Mouse (Mus musculus): ENCODE measurements around the gene Il1rl2. TPM values are rescaled to one million over a fixed set of nuclear protein-coding genes. Genes with fewer than 3 reads are reported as not detected.

The Il1rl2 gene
- polyA plus RNA-seq, 2 experiments, result 5.9 to 7.6 TPM

DNA sequence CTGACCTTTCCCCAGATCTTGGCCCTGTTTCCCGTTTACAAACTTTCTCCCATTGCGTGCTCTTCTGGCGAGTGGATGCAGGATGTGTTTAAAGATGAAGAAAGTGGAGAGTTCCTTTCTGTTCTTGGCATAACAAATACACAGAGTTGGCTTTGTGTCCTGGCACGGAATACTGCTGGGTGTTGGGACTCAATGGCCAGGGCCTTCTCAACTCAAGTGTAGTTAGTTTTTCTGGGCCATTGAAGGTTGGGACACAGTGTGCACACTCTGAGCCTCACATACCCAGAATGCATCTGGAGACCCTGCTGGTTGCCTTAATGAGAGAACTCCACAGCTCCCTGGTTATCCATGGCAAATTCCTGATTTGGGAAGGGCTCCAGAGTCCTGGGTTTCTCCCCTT, 50.7 kb downstream of the Il1rl2 start:
- DNase-seq (ENCODE audit: low spot score), result no peak
- 81% methylated on average over 4 of the region's 4 CpGs for WGBS
- H3K9me3 ChIP-seq (ENCODE audit: control insufficient read depth, low read length), result no peaks in the 10 kb centered on the region

DNA sequence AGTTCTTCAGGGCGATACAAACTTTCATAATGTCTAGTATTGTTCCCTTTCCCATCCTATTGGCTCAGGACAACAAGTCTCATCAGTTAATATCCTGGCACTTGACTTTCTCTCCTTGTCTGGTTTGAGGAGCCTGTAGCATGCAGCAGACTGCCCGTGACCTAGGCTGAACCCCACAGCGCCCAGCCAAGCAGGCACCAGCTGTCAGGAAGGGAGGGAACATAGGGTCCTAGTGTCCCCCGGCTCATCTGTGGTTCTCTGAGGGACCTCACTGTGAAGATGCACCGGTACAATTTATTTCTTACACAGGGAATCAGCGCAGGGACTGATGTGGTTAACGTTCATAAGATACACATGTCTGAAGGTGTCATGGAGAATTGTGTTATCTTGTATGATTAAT, 52.3 kb downstream of the Il1rl2 start:
- H3K36me3 ChIP-seq (ENCODE audit: control insufficient read depth, insufficient read depth, low read length), result no peaks in the 10 kb centered on the region
- no peak overlapping the region for H3K4me3 ChIP-seq (replicated peaks; ENCODE audit: low read length)
- H3K27ac ChIP-seq (replicated peaks; ENCODE audit: low read depth, low read length), result no peak overlapping the region
- ATAC-seq (ENCODE audit: low FRiP score, low read depth) (no peak), DNase-seq (ENCODE audit: low spot score) (no peak)
- H3K4me1 ChIP-seq (ENCODE audit: control insufficient read depth, insufficient read depth, low read length), result no peaks in the 10 kb centered on the region
- no peak overlapping the region for H3K4me2 ChIP-seq (replicated peaks; ENCODE audit: low read depth, low read length, severe bottlenecking)
- H3K9me3 ChIP-seq (ENCODE audit: control insufficient read depth, low read length), result no peaks in the 10 kb centered on the region
- no peak overlapping the region for H3K9ac ChIP-seq (ENCODE audit: low read depth, low read length, severe bottlenecking)
- WGBS, result 60% methylated on average over 7 of the region's 7 CpGs
- no peaks in the 10 kb centered on the region for H3K27me3 ChIP-seq (ENCODE audit: control insufficient read depth, insufficient read depth, low read length)
- TF ChIP-seq POLR2A (IDR thresholded peaks at IDR 0.05; ENCODE audit: borderline replicate concordance, extremely low read depth, insufficient read depth, insufficient read length), result no peak

More for the DNA sequence above, 50.7 kb downstream of the Il1rl2 start:
- no peaks in the 10 kb centered on the region for H3K36me3 ChIP-seq (ENCODE audit: control insufficient read depth, insufficient read depth, low read length)
- H3K4me3 ChIP-seq (replicated peaks; ENCODE audit: low read length), result no peak overlapping the region
- no peak for TF ChIP-seq POLR2A (IDR thresholded peaks at IDR 0.05; ENCODE audit: borderline replicate concordance, extremely low read depth, insufficient read depth, insufficient read length)
- no peak overlapping the region for H3K9ac ChIP-seq (ENCODE audit: low read depth, low read length, severe bottlenecking)
- no peaks in the 10 kb centered on the region for H3K4me1 ChIP-seq (ENCODE audit: control insufficient read depth, insufficient read depth, low read length)
- ATAC-seq (ENCODE audit: low FRiP score, low read depth), result no peak
- H3K4me2 ChIP-seq (replicated peaks; ENCODE audit: low read depth, low read length, severe bottlenecking), result no peak overlapping the region
- no peak overlapping the region for H3K27ac ChIP-seq (replicated peaks; ENCODE audit: low read depth, low read length)
- no peaks in the 10 kb centered on the region for H3K27me3 ChIP-seq (ENCODE audit: control insufficient read depth, insufficient read depth, low read length)

DNA sequence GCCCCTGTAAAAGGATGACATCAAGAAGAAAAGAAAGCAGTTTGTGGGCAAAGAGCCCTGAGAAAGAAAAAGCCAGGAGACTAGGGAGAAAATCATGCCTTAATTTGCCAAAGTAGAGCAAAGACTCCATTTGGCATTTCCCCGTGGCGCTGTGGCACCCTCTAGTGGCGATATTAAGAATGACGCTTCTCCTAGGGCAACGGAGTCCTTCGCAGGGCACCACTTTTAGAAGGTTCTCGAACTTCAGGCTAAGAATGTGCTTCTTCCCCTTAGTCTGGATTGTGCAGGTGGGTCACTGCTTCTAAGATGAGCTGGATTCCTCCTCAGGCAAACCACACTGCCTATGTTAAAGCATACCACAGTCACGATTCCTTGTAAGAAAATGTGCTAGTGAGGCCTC, 54.4 kb downstream of the Il1rl2 start:
- 13% methylated on average over 8 of the region's 8 CpGs for WGBS
- ATAC-seq (ENCODE audit: low FRiP score, low read depth), result no peak

DNA sequence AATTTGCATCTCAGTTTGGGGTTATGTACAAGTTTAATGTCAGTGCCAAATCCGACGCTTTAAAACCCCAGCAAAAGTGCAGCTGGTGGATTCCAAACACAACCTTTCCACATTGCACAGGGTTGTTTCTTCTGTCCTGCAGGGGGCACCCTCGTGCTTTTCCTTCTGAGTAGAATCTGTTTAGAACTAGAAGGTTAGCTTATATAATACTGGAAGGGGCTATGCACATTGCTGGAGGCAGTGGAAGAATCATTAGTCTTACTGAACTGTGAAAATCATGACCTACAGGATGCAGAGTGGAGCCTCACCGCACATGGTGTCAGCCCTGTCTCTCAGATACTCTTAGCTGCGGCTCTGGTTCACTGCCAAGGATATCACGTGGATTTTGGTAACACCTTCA, 55.7 kb downstream of the Il1rl2 start:
- H3K9ac ChIP-seq (ENCODE audit: low read depth, low read length, severe bottlenecking), result no peak overlapping the region
- DNase-seq (ENCODE audit: low spot score), result peak; percentile 60
- no peaks in the 10 kb centered on the region for H3K27me3 ChIP-seq (ENCODE audit: control insufficient read depth, insufficient read depth, low read length)
- no peak for TF ChIP-seq POLR2A (IDR thresholded peaks at IDR 0.05; ENCODE audit: borderline replicate concordance, extremely low read depth, insufficient read depth, insufficient read length)
- 51% methylated on average over 6 of the region's 6 CpGs for WGBS
- no peak overlapping the region for H3K4me2 ChIP-seq (replicated peaks; ENCODE audit: low read depth, low read length, severe bottlenecking)
- H3K4me1 ChIP-seq (ENCODE audit: control insufficient read depth, insufficient read depth, low read length), result no peaks in the 10 kb centered on the region
- H3K27ac ChIP-seq (replicated peaks; ENCODE audit: low read depth, low read length), result no peak overlapping the region
- no peaks in the 10 kb centered on the region for H3K9me3 ChIP-seq (ENCODE audit: control insufficient read depth, low read length)
- H3K4me3 ChIP-seq (replicated peaks; ENCODE audit: low read length), result no peak overlapping the region
- ATAC-seq (ENCODE audit: low FRiP score, low read depth), result peak; percentile 14; the same call in 1 of the 2 replicates
- H3K36me3 ChIP-seq (ENCODE audit: control insufficient read depth, insufficient read depth, low read length), result no peaks in the 10 kb centered on the region

More for the DNA sequence above, 54.4 kb downstream of the Il1rl2 start:
- Histone ChIP-seq H3K9ac (ENCODE audit: low read depth, low read length, severe bottlenecking) (no peak overlapping the region), H3K4me2 (replicated peaks; ENCODE audit: low read depth, low read length, severe bottlenecking) (no peak overlapping the region), H3K36me3 (ENCODE audit: control insufficient read depth, insufficient read depth, low read length) (no peaks in the 10 kb centered on the region), H3K4me3 (replicated peaks; ENCODE audit: low read length) (no peak overlapping the region), H3K27me3 (ENCODE audit: control insufficient read depth, insufficient read depth, low read length) (no peaks in the 10 kb centered on the region), H3K9me3 (ENCODE audit: control insufficient read depth, low read length) (no peaks in the 10 kb centered on the region), H3K4me1 (ENCODE audit: control insufficient read depth, insufficient read depth, low read length) (no peaks in the 10 kb centered on the region), H3K27ac (replicated peaks; ENCODE audit: low read depth, low read length) (no peak overlapping the region)
- peak; percentile 67 for DNase-seq (ENCODE audit: low spot score)
- no peak for TF ChIP-seq POLR2A (IDR thresholded peaks at IDR 0.05; ENCODE audit: borderline replicate concordance, extremely low read depth, insufficient read depth, insufficient read length)

DNA sequence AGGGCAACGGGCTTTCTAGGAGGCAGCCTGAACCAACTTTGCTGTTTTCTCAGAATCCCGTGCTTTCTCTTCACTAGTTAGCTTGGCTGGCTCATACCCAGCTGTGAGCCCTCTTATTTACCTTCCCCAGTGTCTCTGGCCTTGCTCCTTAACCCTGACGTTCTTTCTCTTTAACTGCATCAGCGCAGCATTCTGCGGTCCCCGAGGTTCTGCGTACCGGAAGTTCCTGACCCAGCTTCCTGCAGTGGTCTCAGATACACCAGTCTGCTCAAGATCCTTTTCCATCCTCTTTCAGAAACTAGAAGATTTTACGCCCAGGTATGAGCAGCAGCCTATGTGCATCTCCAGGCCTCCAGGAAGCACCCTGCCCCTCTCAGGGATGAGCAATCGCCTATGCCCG, 56.6 kb downstream of the Il1rl2 start:
- ATAC-seq (ENCODE audit: low FRiP score, low read depth) (no peak), DNase-seq (ENCODE audit: low spot score) (no peak)
- Histone ChIP-seq H3K9ac (ENCODE audit: low read depth, low read length, severe bottlenecking) (no peak overlapping the region), H3K4me1 (ENCODE audit: control insufficient read depth, insufficient read depth, low read length) (no peaks in the 10 kb centered on the region), H3K36me3 (ENCODE audit: control insufficient read depth, insufficient read depth, low read length) (no peaks in the 10 kb centered on the region), H3K27ac (replicated peaks; ENCODE audit: low read depth, low read length) (no peak overlapping the region), H3K4me2 (replicated peaks; ENCODE audit: low read depth, low read length, severe bottlenecking) (no peak overlapping the region), H3K9me3 (ENCODE audit: control insufficient read depth, low read length) (no peaks in the 10 kb centered on the region), H3K4me3 (replicated peaks; ENCODE audit: low read length) (no peak overlapping the region), H3K27me3 (ENCODE audit: control insufficient read depth, insufficient read depth, low read length) (no peaks in the 10 kb centered on the region)
- TF ChIP-seq POLR2A (IDR thresholded peaks at IDR 0.05; ENCODE audit: borderline replicate concordance, extremely low read depth, insufficient read depth, insufficient read length), result no peak
- WGBS, result 85% methylated on average over 11 of the region's 11 CpGs

DNA sequence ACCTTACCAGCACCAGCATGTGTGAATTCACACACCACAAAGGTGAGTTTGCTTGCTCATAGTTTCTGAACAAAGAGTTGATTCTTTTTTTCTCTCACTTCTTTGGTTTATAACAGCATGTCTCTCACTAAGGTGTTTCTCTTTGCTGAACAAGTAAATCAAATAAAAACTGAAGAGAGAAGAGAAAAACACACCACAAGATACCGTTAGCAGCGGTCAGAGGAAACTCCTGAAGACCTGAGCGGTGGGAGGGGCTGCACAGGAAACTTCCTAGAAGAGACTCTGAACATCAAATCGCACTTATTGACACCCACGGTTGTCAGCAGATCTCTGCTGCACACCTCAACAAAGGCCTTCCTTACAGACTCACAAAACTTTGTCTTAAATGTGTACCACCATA, 58.4 kb downstream of the Il1rl2 start:
- ATAC-seq (ENCODE audit: low FRiP score, low read depth), result no peak
- DNase-seq (ENCODE audit: low spot score), result no peak
- TF ChIP-seq POLR2A (IDR thresholded peaks at IDR 0.05; ENCODE audit: borderline replicate concordance, extremely low read depth, insufficient read depth, insufficient read length), result no peak
- no peak overlapping the region for H3K4me3 ChIP-seq (replicated peaks; ENCODE audit: low read length)
- H3K4me1 ChIP-seq (ENCODE audit: control insufficient read depth, insufficient read depth, low read length), result no peaks in the 10 kb centered on the region
- H3K27me3 ChIP-seq (ENCODE audit: control insufficient read depth, insufficient read depth, low read length), result no peaks in the 10 kb centered on the region
- H3K4me2 ChIP-seq (replicated peaks; ENCODE audit: low read depth, low read length, severe bottlenecking), result no peak overlapping the region
- no peaks in the 10 kb centered on the region for H3K36me3 ChIP-seq (ENCODE audit: control insufficient read depth, insufficient read depth, low read length)
- H3K9me3 ChIP-seq (ENCODE audit: control insufficient read depth, low read length), result no peaks in the 10 kb centered on the region
- 79% methylated on average over 5 of the region's 5 CpGs for WGBS
- no peak overlapping the region for H3K9ac ChIP-seq (ENCODE audit: low read depth, low read length, severe bottlenecking)
- no peak overlapping the region for H3K27ac ChIP-seq (replicated peaks; ENCODE audit: low read depth, low read length)

All from limb, embryonic 14.5 days (tissue).